Mouse (Mus musculus): ENCODE results near the gene Duox2. TPM values are rescaled to one million over a fixed set of nuclear protein-coding genes. Genes with fewer than 3 reads are reported as not detected.
A peak's percentile ranks its signal among the peaks of the same experiment; 100 is the strongest.

The Duox2 gene
- polyA plus RNA-seq, 1 experiment from 2014 or later: not detected

DNA sequence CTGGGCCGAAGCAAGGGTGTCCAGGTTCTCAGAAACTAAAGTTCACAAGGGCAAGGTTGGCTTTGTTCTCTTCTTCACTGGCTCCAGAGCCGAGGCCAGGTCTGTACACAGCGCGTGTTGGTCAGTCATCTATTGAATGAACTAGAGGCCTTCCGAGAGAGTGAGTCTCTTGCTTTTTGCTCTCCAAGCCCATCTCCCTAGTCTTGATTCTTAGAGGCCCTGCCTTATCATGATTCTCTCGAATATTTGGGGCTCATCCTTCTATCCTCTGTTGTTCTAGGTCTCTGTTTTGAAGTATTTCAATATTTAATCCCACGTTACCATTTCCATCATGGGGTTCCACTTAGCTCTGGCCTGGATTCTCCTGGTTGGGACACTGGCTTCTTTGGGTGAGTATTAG is 17.1 kb upstream of the Duox2 start, which contains the start of gene Duox1:
TSS of gene Duox1 (plus strand) at position 301 of the 400 bp plus-strand sequence.
- peaks cover 55% of the 10 kb centered on the region for H3K27me3 ChIP-seq
- no peak for ATAC-seq (ENCODE audit: low read depth)
- WGBS: 84% methylated on average over 7 of the region's 7 CpGs
- no peak within 1 kb of the TSS for H3K27ac ChIP-seq (replicated peaks)
- H3K9ac ChIP-seq: no peak within 1 kb of the TSS
- H3K4me3 ChIP-seq: no peak within 1 kb of the TSS
- H3K9me3 ChIP-seq: no peaks in the 10 kb centered on the region
- H3K4me1 ChIP-seq (replicated peaks): peaks cover 11% of the 10 kb centered on the region
- H3K4me2 ChIP-seq: no peak within 1 kb of the TSS
- H3K36me3 ChIP-seq: no peaks in the 10 kb centered on the region

DNA sequence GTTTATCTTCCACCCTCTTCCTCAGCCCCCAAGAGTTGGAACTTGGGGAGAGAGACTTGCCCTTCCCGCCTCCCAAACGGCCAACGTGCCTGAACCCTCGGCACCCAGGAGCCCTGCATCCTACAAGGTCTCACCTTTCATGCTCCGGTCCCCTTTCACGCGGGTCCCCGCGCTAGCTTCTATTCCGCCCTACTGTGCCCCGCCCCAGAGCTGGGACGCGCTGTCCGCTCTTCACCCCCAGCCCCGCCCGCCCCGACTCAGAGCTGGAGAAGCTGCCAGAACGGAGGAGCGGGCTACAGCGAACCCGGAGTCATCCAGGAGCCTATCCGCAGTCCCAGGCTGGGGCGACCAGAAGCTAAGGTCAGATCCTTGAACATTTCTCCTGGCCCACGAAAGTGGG is 15.3 kb upstream of the Duox2 start, which contains the start of gene Duoxa1:
TSS of gene Duoxa1 (minus strand) at position 195 of the 400 bp plus-strand sequence.
- ATAC-seq (ENCODE audit: low read depth): peak; percentile 28; the same call in 1 of the 2 replicates

DNA sequence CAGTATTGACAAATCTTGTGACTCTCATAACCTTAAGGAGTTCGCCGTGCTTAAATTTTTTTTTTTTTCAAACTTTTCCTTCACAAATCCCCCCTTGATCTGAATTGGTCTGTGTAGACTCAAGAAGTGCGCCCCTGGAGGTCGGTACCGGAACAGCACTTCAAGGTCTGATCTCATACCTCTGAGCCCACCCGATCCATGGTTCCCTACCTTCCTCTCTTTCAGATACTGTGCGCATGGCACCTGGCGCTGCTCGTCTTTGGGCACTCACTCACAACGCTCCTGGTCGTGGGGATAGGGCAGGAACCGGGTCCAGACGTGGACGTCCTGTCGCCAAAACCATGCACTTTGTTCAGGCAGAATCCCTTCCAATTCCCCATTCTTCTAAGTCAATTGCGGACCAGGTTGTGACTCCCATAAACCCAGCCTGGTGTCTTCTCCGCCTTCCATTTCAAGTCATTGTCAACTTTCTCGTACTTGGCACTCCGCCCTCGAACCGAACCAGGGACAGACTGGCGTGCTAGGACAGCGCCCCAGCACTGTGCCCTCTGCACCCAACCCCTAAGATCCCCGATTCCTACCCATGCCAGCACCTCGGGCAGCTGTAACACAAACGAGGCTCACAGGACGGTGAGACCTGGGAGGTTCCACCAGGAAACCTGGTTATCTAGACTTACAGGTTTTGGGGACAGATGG is 14.6 kb upstream of the Duox2 start:
- WGBS: 4% methylated on average over 27 of the region's 27 CpGs
- H3K4me3 ChIP-seq: peak overlapping the region; percentile 14; the same call in 1 of the 2 replicates
- peak; percentile 59; the same call in 1 of the 2 replicates for ATAC-seq (ENCODE audit: low read depth)
- H3K27me3 ChIP-seq: peaks cover 65% of the 10 kb centered on the region
- no peaks in the 10 kb centered on the region for H3K36me3 ChIP-seq
- H3K9me3 ChIP-seq: no peaks in the 10 kb centered on the region
- no peak overlapping the region for H3K27ac ChIP-seq (replicated peaks)
- peaks cover 11% of the 10 kb centered on the region for H3K4me1 ChIP-seq (replicated peaks)
- H3K9ac ChIP-seq: no peak overlapping the region
- peak overlapping the region; percentile 40 for H3K4me2 ChIP-seq

More for the DNA sequence above, 15.3 kb upstream of the Duox2 start, which contains the start of gene Duoxa1:
- Histone ChIP-seq H3K4me1 (replicated peaks) (peaks cover 11% of the 10 kb centered on the region), H3K9ac (peak within 1 kb of the TSS; percentile 31; the same call in 1 of the 2 replicates), H3K4me3 (peak within 1 kb of the TSS; percentile 14), H3K4me2 (peak within 1 kb of the TSS; percentile 40), H3K9me3 (no peaks in the 10 kb centered on the region), H3K27me3 (peaks cover 60% of the 10 kb centered on the region), H3K27ac (replicated peaks) (no peak within 1 kb of the TSS), H3K36me3 (no peaks in the 10 kb centered on the region)
- WGBS: 6% methylated on average over 24 of the region's 24 CpGs

DNA sequence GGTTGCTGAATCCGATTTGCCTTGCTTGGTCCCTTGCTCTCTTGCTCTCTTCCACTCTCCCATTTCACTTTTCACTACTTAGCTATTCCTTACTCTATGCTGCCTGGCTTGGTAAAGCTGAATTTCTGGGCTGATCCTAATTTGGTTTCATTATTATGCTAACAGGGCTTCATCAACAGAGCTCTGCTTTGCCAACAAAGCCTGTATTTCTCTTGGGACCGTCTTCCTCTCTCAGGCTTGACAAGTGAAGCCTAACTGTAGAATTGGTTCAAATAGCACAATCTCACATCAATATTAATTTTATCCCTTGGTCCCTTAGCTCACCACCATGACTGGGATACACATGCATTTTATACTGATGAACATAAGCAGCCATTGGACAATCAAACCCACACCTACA is 13.3 kb upstream of the Duox2 start:
- Histone ChIP-seq H3K4me1 (replicated peaks) (peaks cover 11% of the 10 kb centered on the region), H3K36me3 (no peaks in the 10 kb centered on the region), H3K27me3 (peaks cover 78% of the 10 kb centered on the region), H3K4me3 (no peak overlapping the region), H3K27ac (replicated peaks) (no peak overlapping the region), H3K9ac (no peak overlapping the region), H3K9me3 (no peaks in the 10 kb centered on the region), H3K4me2 (no peak overlapping the region)
- 44% methylated on average over 2 of the region's 2 CpGs for WGBS
- no peak for ATAC-seq (ENCODE audit: low read depth)

DNA sequence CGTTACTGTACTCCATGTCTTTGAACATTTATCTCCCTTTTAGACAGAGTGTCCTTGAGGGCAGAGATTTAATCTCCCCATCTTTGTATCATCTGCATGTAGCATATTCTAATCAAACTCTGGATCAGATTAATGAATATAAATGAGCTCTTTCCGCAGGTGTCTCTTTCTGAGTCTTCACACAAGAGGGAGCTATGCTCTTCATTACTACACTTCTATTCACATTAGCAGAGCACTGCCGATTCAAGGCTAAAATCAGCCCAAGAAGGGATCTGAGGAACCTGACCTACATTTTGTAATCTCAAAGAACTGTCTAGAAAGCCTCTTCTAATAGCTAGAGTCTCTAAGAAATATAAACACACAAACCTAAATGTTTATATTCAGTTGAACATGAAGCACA is 11.4 kb upstream of the Duox2 start:
- Histone ChIP-seq H3K4me1 (replicated peaks) (peaks cover 11% of the 10 kb centered on the region), H3K4me2 (no peak overlapping the region), H3K9me3 (no peaks in the 10 kb centered on the region), H3K27me3 (peaks cover 83% of the 10 kb centered on the region), H3K9ac (no peak overlapping the region), H3K36me3 (no peaks in the 10 kb centered on the region), H3K4me3 (no peak overlapping the region), H3K27ac (replicated peaks) (no peak overlapping the region)
- WGBS: 48% methylated on average over 3 of the region's 3 CpGs
- ATAC-seq (ENCODE audit: low read depth): no peak

DNA sequence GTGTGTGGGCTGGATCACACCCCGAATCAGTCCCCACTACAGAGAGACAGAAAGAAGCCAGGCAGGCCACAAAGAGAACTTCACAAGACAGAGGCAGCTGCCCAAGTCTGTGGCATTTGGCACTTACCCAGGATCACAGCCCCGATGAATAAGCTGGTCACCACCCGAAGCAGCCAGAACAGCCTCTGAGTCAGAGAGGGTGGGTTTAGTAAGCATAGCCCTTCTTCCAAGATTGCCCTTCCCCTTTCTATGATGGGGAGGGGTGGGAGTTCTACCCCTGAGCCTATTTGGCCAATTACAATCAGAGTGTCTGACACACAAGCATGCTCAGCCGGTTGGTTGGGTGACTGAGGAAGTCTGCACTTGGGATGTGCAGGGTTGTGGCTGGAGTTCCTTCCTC is 7.9 kb upstream of the Duox2 start:
- ATAC-seq (ENCODE audit: low read depth): no peak
- no peak overlapping the region for H3K4me3 ChIP-seq
- no peak overlapping the region for H3K9ac ChIP-seq
- no peak overlapping the region for H3K4me2 ChIP-seq
- no peaks in the 10 kb centered on the region for H3K9me3 ChIP-seq
- H3K36me3 ChIP-seq: no peaks in the 10 kb centered on the region
- peaks cover 83% of the 10 kb centered on the region for H3K27me3 ChIP-seq
- H3K27ac ChIP-seq (replicated peaks): no peak overlapping the region
- H3K4me1 ChIP-seq (replicated peaks): peaks cover 12% of the 10 kb centered on the region
- WGBS: 50% methylated on average over 4 of the region's 4 CpGs

DNA sequence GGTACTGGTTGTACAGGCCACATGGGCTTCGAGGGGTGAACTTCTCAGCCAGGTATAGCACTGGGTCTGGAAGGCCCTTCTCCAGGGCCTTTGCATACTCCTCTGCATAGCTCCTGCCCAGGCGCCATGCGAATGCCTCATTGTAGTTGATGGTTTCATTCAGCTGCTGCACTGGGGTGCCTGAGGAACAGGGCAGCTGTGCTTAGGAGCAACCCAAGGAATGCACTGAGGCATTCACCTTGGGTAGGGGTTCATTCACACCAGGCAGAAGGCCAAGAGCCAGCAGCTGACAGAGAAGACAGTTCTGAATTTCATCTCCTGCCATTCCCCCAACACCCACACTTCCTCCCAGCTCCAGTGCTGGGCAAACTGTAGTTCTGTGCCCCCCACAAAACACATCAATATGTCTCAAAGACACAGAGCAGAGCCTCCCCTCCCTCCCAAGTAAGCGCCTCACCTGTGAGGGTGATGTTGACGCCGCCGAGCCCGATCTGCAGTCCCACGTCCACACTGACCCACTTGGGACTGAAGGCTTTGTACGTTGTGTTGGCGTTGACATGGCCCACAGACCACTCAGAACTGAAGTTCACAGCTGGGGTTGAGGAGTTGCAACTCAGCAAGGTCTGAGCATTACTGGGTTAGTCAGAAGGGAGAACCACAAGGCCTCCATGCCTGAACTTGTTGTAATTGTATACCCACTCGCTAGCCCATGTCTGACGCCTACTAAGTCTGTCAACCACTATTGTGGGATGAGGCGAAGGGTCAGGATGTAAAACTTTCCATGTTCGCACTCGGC is 7.0 kb upstream of the Duox2 start:
- Histone ChIP-seq H3K36me3 (no peaks in the 10 kb centered on the region), H3K4me1 (replicated peaks) (peaks cover 17% of the 10 kb centered on the region), H3K4me3 (no peak overlapping the region), H3K4me2 (no peak overlapping the region), H3K9ac (no peak overlapping the region), H3K9me3 (no peaks in the 10 kb centered on the region), H3K27me3 (peaks cover 84% of the 10 kb centered on the region), H3K27ac (replicated peaks) (no peak overlapping the region)
- ATAC-seq (ENCODE audit: low read depth): no peak
- 88% methylated on average over 16 of the region's 16 CpGs for WGBS

DNA sequence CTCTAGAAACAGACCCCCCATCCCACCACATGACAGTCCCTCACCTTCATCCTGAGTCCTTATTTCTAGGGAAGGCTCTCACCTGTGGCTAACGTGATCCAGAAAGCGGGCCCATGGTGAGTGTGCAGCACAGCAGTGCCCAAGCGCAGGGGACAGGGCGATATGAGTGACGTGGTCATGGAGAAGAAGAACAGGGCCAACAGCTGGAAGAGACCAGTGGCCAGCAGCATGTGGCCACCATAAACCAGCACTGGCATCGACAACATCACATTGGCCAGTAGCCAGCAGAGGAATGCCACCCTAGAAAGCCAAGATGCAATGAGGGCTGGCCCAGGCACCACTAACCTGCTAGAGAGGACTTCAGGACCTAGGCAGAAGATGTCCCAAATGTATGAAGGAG is 6.3 kb upstream of the Duox2 start:
- Histone ChIP-seq H3K9ac (no peak overlapping the region), H3K4me2 (no peak overlapping the region), H3K4me3 (no peak overlapping the region), H3K9me3 (no peaks in the 10 kb centered on the region), H3K27me3 (peaks cover 90% of the 10 kb centered on the region), H3K27ac (replicated peaks) (no peak overlapping the region), H3K4me1 (replicated peaks) (peaks cover 17% of the 10 kb centered on the region), H3K36me3 (no peaks in the 10 kb centered on the region)
- WGBS: 85% methylated on average over 6 of the region's 6 CpGs
- ATAC-seq (ENCODE audit: low read depth): no peak

DNA sequence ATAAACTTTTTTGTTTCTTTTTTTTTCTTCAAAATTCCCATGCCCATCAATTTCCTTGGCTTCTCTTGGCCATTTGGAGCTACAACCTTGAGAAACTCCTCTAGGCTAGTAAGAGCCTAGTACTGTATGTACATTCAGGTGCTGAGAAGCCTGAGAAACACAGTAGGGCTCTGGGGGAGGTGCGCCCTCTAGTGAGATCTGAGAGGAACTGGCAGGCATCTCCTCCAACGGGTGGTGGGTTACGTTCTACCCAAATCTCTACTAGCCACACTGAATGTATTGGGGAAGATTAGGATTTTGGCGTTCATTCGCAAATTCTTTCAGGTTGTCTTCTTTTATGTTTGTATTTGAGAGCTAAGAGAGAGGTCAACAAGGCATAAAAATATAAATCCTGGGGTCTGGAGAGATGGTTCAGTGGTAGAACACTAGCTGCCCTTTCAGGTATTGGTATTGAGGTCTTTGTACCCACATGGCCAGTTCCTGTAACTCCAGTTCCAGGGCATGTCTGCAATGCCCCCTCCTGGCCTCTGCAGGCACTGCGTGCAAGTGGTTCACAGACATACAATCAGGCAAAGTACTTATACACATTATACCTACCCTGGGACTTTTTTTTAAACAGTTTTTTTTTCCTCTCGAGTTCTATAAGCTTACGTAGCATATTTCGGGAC is 4.5 kb upstream of the Duox2 start:
- Histone ChIP-seq H3K27ac (replicated peaks) (no peak overlapping the region), H3K4me3 (peak overlapping the region; percentile 44; the same call in 1 of the 2 replicates), H3K36me3 (no peaks in the 10 kb centered on the region), H3K9me3 (no peaks in the 10 kb centered on the region), H3K27me3 (peaks cover 99% of the 10 kb centered on the region), H3K4me1 (replicated peaks) (peaks cover 34% of the 10 kb centered on the region), H3K9ac (no peak overlapping the region), H3K4me2 (peak overlapping the region; percentile 77; the same call in 1 of the 2 replicates)
- ATAC-seq (ENCODE audit: low read depth): no peak
- WGBS: 15% methylated on average over 9 of the region's 9 CpGs

DNA sequence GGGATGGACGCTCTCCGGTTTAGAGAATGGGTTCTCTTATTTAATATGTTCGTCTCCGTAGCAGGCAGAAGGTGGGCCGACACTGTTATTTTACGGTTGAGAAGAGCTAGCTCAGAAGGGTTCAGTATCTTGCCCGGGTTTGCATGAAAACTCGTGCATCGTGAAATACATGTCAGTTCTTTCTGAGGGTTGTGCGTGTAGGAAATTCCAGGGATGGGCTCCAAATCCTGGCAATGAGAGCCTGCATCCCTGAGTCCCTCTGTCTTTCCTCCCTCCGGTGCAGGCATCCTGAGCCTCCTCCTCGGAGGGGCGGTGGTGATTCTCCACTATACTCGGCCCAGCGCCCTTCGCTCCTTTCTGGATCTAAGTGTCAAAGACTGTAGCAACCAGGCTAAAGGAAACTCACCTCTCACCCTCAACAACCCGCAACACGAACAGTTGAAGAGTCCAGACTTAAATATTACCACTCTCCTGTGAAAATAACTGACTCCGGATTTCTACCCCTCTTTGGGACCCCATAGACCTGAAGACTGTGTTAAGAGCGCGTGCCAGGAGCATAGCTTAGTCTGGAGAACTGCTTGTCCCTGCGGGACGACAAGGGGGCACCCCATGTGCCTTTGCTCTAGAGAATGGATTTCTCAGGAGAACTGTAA is 3.8 kb upstream of the Duox2 start:
- Histone ChIP-seq H3K27me3 (peaks cover 99% of the 10 kb centered on the region), H3K27ac (replicated peaks) (no peak overlapping the region), H3K36me3 (no peaks in the 10 kb centered on the region), H3K9ac (peak overlapping the region; percentile 66), H3K4me1 (replicated peaks) (peaks cover 40% of the 10 kb centered on the region), H3K9me3 (no peaks in the 10 kb centered on the region), H3K4me2 (peak overlapping the region; percentile 77), H3K4me3 (peak overlapping the region; percentile 44)
- no peak for ATAC-seq (ENCODE audit: low read depth)
- 6% methylated on average over 23 of the region's 23 CpGs for WGBS

DNA sequence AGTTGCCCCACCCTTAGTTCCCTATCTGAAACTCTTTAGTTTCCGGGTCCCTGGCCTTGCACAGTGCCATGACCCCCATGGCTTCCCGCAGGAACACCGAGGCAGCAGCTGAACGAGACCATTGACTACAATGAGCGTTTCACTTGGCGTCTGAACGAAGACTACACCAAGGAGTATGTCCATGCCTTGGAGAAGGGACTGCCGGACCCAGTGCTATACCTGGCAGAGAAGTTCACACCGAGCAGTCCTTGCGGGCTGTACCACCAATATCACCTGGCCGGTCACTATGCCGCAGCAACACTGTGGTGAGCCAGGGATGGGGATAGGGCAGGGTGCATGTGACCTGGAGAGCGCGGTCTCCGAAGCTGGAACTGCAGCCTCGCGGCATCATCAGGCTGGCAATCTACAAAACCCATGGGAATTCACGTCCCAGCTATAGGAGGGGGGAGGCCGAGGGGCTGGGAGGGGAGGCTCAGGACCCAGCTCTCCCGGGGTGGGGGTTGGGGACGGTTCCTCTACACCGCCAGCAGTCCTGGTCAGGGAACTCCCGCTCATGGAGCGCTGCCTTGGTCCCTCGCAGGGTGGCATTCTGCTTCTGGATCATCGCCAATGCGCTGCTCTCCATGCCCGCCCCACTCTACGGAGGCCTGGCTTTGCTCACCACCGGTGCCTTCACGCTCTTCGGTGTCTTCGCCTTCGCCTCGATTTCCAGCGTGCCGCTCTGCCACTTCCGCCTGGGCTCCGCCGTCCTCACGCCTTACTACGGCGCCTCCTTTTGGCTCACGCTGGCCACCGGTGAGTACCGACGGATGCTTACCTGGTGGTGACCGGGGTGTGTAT is 3.1 kb upstream of the Duox2 start:
- Histone ChIP-seq H3K4me1 (replicated peaks) (peaks cover 40% of the 10 kb centered on the region), H3K4me2 (peak overlapping the region; percentile 77), H3K9ac (peak overlapping the region; percentile 66), H3K36me3 (no peaks in the 10 kb centered on the region), H3K9me3 (no peaks in the 10 kb centered on the region), H3K27ac (replicated peaks) (no peak overlapping the region), H3K27me3 (peaks cover 99% of the 10 kb centered on the region), H3K4me3 (peak overlapping the region; percentile 44)
- WGBS: 1% methylated on average over 48 of the region's 48 CpGs
- ATAC-seq (ENCODE audit: low read depth): peak; percentile 54
